Mouse (Mus musculus): ENCODE measurements at regions not wholly inside any gene's neighbourhood (a gene's known extent, or its start where the extent isn't known, plus 50 kb on each side); places are given as distances from the start of the nearest gene placed in this dataset.
A peak's percentile ranks its signal among the peaks of the same experiment; 100 is the strongest.

DNA sequence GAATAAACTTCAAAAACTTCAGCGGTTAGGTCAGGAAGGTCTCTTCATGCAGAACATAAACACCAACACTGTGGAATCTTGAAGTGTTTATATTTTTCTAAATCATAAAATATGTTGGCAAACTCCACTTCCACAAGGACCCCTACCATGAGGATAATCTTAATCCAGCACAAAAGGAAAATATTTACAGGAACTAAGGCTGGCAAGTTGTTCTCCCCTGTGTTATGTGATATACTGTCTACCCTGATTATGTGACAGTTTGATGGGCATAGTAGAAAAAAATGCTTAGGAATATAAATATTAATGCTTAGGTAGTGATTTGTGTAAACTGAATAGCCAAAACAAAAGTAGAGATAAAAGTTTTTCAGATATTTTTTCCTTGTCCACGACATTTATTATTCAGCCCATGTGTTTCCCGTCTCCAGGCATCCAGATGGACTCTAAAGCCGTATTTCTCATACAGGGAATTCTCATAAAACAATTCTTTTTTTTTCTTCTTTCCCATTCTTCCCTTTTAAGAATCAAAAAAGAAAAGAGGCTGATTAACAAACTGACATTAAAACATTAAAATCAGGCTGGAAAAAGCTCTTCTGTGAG lies 311.2 kb upstream of the Cdh11 start:
- no peak for DNase-seq
- intact Hi-C loops (cut with DNase I; ENCODE audit: low total_unique reads) = no loop called here

DNA sequence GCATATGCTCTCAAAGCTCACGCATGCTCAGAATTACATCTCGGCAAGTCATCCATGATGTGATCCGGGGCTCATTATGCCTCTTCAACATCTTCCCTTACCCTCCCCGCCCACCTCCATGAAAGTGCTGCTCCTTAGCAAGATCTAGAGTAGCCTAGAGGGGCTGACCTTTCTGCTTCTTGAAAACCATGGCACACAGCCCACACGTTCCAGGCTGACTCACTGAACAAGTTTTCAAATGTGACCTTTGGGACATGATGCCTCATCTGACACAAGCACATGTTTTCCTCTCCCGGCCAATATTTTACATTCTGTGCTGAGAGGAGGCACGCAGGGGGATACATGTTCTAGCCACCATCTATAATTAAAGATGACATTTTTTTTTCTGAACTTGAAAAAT lies 340.1 kb upstream of the Cdh11 start:
- DNase-seq = peak; percentile 51
- intact Hi-C loops (cut with DNase I; ENCODE audit: low total_unique reads) = no loop called here

DNA sequence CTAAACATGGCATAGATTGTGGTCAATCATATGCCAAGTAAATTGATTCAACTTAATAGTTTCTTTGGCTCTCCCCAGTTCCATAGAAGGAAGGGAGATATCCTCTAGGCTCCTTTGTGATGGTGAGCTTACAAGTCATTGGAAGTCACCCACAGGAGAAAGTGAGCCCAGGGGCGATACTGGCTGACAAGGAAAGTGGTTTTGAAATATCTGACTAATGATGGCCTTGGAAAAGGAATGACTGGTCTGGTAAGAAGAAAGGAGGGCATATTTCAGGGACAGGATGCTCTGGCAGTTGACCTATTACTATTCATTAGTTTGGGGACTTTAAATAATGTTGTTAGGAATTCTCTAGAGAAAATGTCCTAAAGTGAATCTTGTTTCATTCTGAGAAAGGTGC lies 352.7 kb upstream of the Cdh11 start:
- intact Hi-C loops (cut with DNase I; ENCODE audit: low total_unique reads) = no loop called here
- DNase-seq = no peak

DNA sequence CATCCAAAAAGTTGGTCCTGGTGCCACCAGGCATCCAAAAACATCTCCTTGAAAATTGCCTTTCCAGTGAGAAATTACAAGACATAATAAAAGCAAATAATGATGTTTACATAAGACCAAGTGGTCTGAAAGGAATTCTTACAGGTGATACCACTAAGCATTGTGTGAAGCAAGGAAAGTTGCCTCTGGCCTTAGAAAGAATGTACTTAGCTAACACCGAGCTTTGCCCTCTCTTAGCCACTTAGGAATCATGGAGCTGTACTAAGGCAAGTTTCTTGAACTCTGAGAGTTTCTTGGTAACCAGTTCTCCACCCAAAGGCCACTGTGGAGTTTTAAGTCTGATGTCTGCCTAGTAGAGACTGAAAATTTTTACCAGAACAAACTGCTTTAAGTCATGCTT lies 359.4 kb upstream of the Cdh11 start:
- intact Hi-C loops (cut with DNase I; ENCODE audit: low total_unique reads) = no loop called here

DNA sequence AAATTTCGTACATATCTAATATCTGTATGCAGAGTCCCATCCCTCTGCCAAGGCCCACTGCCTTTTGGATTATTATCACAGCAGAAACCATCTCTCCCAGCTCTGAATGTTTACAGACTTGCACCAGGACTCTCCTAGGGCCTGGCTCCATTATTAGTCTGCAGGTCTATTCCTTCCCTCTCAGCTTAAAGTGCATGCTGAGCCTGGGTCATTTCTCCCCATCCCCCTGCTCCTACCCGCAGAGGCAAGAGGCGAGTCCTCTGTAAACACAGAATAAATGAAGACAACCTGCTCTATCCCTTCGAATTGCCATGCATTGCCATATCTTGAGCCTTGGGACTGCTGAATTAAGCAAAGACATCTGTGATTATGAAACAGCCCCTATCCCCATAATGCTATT lies 362.6 kb upstream of the Cdh11 start:
- DNase-seq = no peak
- intact Hi-C loops (cut with DNase I; ENCODE audit: low total_unique reads) = no loop called here

More for the DNA sequence above, 359.4 kb upstream of the Cdh11 start:
- DNase-seq = no peak

DNA sequence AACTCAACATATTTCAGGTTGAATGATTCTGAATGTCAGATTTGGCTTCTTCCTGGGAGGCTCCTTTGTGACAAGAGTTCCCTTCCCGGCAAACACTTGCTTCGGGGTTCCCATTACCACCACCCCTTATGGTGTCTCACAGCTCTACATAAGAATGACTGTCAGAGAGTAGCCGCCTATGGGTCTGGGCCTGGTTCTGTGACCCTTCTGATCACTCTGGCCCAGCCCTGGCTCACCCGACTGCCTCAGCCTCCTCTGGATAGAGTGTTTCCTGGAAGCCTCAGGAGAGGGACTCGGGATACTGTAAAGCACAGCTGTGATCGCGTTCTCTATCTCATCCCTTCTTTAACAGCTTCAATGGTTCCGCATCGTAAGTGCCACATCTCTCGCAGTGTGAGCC lies 363.0 kb upstream of the Cdh11 start:
- intact Hi-C loops (cut with DNase I; ENCODE audit: low total_unique reads) = no loop called here
- DNase-seq = no peak

DNA sequence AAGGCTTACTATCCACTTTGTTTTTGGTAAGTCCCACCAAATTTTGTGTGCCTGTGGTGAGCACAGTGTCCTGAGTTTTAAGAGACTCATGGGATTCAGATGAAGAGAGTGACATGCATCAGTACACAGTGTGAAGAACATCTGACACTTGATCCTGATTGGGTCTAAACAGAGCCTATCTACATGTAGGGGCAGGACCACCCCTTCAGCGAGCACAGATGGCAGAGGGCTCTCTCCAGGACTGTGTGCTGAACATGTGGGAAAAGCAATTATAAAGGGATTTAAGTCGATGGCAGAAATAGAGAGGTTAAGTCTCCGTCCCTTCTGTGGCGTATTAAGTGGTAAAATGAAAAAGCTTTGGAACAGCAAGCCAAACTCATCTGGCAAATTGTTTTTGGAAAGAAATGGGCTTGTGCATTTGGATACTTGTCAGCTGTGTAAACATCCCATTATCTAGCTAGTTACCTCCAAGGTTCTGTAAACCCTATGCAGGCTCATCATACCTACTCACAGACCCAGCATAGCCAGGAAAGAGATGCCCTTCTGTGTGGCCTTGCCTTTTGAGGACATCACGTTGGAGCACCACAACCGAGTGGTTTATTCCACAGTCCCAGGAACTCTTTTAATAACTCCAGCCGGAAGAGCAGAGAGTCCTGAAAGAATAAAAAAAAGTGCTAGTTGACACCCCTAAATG lies 381.3 kb upstream of the Cdh11 start:
- DNase-seq = no peak

DNA sequence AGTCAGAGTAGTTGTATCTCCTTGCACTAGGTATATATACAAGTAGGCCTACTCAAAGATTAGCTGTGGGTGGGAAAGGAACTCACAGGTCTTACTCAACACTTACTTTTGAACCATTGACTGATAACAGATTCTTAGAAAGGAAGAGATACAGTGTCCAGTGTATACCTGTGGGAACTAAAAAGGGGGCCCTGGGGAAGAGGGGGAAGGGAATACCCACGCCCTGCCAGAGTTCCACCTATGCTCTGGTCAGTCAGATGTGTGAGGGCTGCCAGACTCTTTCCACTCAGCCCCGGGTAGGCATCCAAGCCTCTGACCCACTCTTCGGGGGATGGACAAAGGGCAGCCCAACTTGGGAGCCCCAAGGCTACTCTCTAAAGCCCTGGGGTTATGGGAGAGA lies 387.9 kb upstream of the Cdh11 start:
- DNase-seq = no peak
- intact Hi-C loops (cut with DNase I; ENCODE audit: low total_unique reads) = no loop called here

More for the DNA sequence above, 381.3 kb upstream of the Cdh11 start:
- intact Hi-C loops (cut with DNase I; ENCODE audit: low total_unique reads) = no loop called here

DNA sequence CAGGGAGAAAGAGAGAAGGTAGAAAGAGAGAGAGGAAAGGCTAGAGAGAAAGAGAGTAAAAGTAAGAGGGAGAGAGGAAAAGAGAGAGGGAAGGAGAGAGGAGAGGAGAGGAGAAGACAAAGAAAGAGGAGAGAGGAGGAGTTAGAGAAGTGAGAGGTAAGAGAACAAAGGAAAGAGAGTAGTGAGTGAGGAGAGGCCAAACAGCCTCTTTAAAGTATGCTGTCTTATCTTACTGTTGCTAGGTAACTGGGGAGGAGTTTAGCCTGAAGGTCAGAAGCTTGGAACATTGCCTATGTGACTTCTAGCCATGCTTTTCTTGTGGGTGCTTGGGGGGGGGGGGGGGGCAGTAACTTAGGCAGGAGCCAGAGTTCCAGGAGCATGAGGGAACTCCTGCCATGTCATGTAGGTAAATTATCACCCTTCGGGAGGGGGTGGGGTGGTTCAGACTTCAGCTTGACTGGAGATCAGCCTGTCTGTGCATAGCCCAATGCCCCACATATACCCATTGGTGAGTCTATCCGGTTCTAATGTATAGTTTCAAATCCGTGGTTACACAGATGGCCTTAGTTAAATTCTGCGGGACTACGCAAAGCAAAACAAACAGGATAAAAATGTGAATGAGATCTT lies 388.5 kb upstream of the Cdh11 start:
- DNase-seq = no peak
- intact Hi-C loops (cut with DNase I; ENCODE audit: low total_unique reads) = no loop called here

DNA sequence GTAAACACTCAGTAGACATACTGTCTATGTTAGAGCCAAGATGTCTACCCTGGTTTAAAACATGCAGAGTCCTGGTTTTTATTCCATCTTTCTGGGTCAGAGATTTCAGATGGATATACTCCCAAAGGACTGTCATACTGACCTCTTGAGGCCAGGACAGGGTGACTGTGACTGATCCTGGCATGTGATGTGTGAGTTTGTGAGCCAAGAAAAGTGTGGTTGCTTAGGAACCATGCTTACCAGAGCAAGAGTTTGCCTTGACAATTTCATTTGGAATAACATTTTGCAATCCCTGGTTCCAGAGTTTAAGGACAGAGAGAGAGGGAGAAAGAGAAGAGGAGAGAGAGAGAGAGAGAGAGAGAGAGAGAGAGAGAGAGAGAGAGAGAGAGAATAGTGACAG lies 395.2 kb upstream of the Cdh11 start:
- DNase-seq = no peak
- intact Hi-C loops (cut with DNase I; ENCODE audit: low total_unique reads) = no loop called here

DNA sequence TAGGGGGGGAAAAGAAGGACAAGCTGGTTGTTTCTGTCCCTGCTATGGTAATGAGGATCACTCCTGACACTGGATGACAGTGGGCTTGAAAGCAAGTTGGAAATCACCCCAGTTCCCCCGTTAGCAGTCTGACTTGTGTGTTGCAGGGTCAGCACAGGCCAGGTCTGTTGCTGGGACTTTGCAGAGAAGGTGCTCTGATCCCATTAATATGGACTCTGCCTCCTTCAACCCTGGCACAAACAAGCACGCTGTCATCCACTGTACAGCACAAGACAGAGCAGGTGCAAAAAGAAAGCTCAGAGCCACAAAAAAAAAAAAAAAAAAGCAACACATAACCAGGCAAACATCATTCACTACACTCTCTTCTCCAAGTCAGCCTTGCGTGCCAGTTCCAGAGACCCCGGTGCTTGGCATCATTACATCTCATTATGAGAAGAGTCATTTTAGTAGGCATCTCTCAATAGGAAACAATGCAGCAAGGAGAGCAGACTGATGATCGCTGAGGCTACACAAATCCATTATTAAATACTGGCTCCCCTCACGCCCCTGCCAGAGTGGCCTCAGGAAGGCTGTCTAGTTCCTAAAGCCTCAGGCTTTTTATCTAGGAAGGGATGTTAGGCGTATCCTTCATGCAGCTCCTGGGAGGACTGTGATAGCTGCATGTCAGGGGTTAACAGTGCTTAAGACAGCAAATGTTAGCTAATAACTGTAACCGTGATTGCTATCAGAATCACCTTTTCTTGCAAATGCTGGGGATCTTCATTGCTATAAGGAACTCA lies 403.5 kb upstream of the Cdh11 start:
- intact Hi-C loops (cut with DNase I; ENCODE audit: low total_unique reads) = no loop called here
- DNase-seq = no peak

DNA sequence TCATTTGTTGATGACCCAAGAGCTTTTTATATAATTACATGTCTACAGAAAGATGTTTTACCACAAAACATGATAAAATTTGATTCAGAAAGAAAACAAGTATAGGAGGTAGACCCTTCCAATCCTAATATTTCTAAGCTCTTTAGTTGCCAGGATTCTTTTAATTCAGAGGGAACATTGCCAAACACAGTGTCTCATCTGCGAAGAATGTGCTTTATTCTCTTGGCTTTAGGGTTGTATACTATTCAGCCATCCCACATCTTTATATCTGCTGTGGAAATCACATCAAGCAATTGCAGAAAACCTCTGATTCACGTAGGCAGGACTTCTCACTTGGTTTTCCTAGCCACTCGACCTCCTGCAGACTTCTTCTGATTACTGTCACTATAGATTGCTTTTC lies 412.8 kb upstream of the Cdh11 start:
- intact Hi-C loops (cut with DNase I; ENCODE audit: low total_unique reads) = no loop called here
- DNase-seq = no peak

DNA sequence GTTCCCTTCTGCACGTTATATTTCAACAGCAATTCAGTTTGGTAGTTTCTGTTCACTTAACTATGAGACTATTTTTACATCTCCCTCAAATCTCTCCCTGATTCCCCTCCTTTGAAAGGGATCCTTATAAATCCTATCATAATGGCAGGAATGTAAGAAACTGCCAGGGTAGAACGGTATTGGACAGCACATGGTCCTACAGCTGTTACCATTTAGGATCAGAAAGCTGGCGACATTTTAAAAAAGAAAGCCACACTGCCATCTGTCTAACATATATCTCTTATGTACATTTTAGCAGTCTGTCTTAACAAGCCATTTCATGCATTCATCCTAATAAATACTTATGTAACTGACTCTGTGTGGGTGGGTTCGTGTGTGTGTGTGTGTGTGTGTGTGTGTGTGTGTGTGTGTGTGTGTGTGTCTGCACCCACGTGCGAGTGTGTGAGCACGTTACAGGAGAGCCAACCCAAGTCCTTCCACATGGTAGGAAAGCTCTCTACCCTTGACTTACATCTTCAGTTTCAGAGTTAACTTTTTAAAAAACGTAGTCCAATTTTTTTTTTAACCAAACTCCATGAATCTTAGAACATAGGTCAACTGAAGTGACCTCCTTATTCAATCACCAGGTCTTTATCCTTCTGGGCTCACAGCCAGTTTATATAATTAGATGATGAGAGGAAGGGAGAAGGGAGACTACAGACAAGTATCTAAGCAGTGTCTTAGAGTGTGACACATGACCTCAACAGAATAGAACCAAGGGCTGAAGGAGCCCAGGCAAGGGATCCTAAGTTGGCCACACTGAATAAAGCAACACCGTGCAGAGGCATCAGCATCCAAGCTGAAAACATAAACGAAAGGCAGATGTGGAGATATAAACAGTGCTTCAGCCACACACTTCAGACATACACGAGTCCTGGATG lies 414.5 kb upstream of the Cdh11 start:
- DNase-seq = no peak
- intact Hi-C loops (cut with DNase I; ENCODE audit: low total_unique reads) = no loop called here

DNA sequence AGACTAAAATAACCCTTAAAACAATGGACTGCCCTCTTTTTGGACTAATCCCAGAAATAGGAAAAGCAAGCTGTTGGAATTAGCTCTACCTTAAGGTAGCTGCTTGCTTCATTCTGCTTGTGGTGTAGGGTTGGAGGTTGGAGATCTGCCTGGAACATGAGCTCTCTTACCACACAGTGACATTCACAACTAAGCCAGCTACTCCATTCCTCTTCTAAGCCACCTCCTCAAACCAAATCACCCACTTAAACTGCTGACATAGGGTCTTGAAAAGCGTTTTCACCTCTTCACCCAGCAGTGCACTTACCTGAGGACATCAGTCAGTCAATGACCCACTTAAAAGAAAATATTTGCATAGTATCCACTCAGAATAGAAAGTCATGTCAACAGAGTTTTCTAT lies 418.3 kb upstream of the Cdh11 start:
- intact Hi-C loops (cut with DNase I; ENCODE audit: low total_unique reads) = no loop called here
- no peak for DNase-seq

DNA sequence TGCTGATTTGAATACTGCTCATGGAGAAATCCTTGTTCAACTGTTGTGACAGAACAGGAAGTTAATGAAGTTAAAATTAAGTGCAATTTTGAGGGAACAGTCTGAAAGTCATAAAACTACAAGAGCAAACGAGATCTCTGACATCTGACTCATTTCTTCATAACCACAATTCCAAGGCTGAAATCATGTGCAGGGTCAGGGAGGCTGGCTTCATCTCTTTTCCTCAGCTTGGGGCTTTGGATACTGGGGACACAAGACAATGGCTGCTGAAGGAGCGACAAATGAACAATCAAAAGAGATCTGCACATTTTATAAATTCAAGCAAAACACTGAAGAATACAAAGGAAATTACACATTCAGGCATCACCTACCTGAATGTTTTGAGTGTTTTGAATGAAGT lies 429.2 kb upstream of the Cdh11 start:
- intact Hi-C loops (cut with DNase I; ENCODE audit: low total_unique reads) = no loop called here

DNA sequence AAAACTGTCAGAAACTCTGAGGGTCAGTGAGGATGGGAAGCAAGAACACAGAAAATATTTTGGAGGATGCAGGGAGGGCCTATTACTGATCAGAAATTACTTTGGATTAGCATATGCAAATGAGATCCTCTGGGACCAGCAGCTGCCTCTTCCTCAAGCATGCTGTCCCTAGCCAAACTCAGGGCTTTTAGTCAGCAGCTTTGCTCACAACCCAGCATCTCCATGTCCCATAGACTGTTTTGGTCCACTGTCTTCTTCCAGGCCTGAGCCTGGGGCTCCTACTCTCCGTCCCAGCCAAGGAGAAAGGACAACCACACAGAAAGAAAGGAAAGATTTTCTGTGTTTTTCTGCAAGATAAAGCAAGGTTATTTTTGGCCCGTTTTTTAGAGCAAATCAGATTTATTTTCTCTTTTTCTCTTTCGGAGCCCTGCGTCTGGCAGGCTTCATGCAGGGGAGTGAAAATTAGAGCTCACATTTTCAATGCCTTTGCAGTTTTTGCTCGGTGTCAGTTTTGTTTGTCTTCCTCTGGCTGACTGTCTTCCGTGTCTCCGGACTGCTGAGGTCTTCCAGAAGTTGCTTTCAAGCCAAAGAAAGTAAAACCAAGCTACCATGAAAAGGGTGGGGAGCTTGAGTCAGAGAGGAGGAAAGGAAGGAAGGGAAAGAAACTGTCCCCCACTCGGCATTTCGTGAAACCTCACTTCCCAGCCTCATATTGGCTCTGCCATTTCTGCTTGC lies 445.5 kb upstream of the Cdh11 start:
- intact Hi-C loops (cut with DNase I; ENCODE audit: low total_unique reads) = no loop called here
- DNase-seq = no peak

More for the DNA sequence above, 429.2 kb upstream of the Cdh11 start:
- no peak for DNase-seq

DNA sequence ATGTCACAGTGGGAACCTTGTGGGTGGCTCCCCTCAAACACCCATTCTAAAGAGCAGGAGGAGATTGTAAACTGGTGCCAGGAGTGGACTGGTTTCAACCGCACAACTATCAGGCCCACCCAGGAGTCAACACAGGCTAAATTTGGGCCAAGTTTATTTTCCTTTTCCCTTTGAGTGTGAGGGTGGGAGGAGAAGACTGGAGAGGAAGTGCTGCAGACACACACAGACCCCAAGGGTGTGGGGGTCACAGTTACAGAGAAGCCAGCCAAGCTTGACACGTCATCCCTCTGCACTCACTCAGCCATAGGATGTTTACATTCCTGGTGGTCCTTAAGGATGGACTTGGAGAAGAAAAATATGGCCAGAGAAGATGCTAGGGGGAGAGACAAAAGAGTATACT lies 448.9 kb upstream of the Cdh11 start:
- intact Hi-C loops (cut with DNase I; ENCODE audit: low total_unique reads) = no loop called here
- DNase-seq = no peak

DNA sequence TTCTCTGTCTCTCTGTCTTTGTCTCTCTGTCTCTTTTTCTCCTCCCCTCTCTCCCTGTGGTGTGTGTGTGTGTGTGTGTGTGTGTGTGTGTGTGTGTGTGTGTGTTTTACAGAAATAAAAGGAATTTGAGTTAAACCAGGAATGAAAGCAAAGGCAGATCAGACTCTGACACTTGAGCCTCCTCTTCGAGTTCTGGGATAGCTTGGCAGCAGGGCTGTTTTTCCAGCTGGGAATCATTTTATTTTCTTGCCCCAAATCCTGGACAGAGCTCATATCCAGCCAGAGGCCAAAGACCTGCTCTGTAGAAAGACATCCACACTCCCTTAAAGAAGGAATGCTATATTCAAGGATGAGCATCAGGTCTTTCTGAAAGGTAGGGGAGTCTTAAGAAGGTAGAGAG lies 450.2 kb upstream of the Cdh11 start:
- peak; percentile 19 for DNase-seq
- intact Hi-C loops (cut with DNase I; ENCODE audit: low total_unique reads) = no loop called here

DNA sequence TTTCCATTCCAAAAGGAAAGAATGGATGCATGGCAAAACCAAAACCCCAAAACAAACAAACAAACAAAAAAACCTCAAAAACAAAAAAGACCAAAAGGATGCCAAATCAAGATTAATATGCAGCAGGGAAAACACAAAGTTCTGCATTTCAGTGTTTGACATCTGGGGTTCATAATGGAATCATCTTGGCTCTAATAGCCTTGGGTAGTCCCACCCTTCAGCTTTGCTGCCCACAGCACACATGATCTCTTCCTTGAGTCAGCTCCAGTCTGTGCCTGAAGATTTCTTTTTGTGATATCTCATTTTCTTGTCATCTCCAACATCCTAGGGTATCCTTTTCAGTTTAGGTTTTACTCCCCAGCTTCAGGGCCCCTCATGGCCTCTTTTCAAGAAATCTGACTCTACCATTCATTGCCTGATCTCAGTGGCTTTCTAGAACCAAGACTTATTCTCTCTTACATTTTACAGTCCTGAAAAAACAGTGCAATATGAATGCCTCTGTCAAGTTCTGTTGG lies 453.1 kb upstream of the Cdh11 start:
- intact Hi-C loops (cut with DNase I; ENCODE audit: low total_unique reads) = no loop called here
- DNase-seq = no peak
